Mouse (Mus musculus) inflammation-experienced regulatory T-cells, adult 6 months (primary cell): ENCODE measurements around the gene Map4k1. TPM values are rescaled to one million over a fixed set of nuclear protein-coding genes. Genes with fewer than 3 reads are reported as not detected.

Experiments
- ATAC-seq: one replicate; pipeline ENCODE4 v1.8.0; 2017
- polyA plus RNA-seq, 3 experiments: library from polyadenylated mRNA; unstranded; fragments of 100-300 nt; shearing (Covaris generic); gene quantifications; one replicate each; pipeline ENCODE4 v1.2.1; 2017

The Map4k1 gene
- 100 to 1,000 TPM in 2 of 3 experiments, 10 to 100 TPM in 1; 98.7 to 130 (median 111) TPM for polyA plus RNA-seq

- ATAC-seq: peak; percentile 77
Measured at GRCm38 (mm10) chr7:28981651-28982273, at the start of gene Map4k1, which contains the start of gene Eif3k. TSS of gene Map4k1 (plus strand) at chr7:28982050. TSS of gene Eif3k (minus strand) at chr7:28981864.

DNA sequence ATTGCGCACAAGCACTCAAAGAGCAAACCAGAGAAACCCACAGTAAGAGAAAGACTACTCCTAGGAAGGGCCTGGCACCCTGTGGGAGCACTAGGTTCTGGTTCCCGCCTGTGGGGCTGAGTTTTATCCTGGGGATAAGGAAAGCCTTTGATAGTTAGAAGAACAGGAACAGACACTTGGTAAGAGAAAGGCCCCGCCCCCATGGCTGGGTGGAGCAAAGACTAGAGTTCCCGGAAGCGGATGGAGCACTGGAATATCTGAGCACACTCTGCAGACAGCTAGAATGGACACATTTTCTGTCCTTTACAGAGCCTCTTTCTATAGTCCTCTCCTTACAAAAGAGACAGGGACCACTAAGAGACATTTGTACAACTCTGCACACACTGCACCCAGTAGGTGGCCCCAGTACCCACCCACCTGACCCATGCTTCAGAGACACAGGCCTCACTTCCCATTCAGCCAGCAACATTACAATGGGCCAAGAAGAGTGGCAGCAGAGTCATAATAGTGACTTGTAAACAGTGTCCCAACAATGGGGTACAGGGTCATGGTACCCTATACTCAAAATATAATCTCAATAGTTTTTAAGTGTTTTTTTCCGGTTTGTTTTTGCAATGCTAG lies 49.3 kb upstream of the Map4k1 start:
- no peak for ATAC-seq

GRCm38 (mm10) chr7:28933825-28934224 lies 48.0 kb upstream of the Map4k1 start:
- no peak for ATAC-seq

DNA sequence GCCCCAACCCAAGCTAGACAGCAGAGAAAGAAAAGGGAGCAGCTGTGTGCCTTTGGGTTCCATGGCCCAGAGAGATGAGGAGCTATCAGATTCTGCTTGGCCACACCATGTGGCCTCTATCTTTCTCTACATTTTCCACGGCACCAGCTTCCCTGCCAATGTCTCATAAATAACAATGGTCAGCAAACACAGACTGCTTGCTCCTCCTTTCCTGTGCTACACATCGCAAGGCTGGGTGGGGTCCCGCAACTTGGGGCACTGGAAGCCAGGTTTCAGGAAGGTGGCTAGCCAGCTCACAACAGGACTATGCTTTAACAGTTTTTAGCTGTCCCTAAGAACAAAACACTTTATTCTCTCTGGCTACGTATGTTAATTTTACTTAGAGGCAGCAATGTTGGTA lies 45.1 kb upstream of the Map4k1 start:
- ATAC-seq: no peak

- ATAC-seq: no peak
Measured at GRCm38 (mm10) chr7:28938654-28939053, 43.2 kb upstream of the Map4k1 start.

- ATAC-seq: no peak
Measured at GRCm38 (mm10) chr7:28939418-28940183, 42.2 kb upstream of the Map4k1 start.

GRCm38 (mm10) chr7:28941129-28941528 lies 40.7 kb upstream of the Map4k1 start:
- no peak for ATAC-seq

DNA sequence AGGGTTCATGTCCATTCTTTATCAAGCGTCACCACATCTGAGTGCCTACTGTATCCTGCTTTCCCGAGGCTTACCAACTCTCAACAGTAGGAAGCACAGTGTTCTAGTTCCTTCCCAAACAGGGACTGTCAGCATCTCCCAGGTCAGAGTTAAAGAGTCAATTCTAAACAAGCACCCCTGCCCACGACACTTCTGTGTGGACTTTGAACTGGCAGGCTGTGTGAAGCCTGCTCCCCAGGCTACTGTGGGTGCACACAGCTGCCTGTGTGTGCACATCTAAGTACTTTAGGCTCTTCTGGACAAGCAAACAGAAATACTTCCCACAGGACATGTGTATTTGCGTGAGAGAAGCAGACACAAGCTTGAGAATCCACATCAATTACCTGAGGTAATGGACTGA lies 40.3 kb upstream of the Map4k1 start:
- no peak for ATAC-seq

DNA sequence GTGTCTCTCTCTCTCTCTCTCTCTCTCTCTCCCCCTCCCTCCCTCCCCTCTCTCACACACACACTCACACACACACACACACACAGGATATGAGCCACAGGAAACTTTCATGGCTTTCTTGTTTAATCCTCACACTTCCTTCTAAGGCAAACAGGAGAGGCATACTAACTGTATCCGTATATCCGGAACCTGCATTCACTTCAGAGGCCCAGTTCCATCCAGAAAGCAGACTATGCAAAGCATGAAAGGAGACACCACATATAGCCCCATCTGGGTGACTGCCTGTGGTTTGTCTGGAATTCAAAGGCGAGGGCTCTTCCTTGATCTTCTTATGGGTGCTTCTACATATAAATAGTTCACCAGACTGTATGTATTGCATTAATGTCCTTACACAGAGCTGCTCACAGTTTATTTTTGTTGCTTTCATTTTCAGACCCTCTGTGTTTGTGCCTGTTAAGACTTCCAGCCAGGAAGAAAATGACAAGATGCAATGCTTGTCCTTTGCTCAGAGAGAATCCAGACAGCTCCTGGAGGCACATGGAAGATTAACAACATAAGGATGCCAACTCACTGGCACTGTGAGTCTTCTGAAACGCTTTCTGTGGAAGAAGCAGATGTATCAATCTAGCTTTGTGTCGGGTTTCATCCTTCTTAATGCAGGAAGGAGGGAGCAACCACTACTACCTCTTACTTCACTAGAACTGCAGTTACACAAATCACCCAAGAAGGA lies 38.2 kb upstream of the Map4k1 start:
- ATAC-seq: peak; percentile 36

DNA sequence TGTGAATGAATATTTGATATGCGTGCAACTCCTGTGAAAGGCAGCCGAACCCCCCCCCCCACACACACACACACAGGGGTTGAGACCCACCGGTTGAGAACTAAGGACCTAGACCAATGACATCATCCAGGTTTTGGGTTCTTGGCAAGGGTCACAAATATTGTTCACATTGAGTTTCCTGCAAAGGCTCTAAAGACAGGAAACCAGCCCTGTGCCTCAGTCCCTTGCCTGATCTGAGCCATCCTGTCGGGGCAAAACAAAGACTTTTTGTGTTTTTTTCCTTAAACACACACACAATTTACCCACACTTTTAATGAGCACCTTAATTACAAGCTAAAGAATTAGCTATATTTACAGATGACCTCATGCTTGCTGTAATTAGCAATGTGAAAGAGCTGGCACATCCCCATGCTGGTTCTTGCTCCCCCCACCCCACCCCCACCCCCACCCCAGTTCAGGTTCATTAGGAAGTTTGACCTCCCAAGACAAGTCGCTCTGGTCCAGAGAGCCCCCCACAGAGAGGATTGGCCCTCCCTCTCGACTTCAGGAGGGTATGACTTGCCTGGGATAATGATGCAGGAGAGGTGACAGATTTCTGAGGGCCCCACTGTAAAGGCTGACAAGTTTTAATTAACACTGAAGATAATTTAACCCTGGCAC lies 37.0 kb upstream of the Map4k1 start:
- ATAC-seq: peak; percentile 65

DNA sequence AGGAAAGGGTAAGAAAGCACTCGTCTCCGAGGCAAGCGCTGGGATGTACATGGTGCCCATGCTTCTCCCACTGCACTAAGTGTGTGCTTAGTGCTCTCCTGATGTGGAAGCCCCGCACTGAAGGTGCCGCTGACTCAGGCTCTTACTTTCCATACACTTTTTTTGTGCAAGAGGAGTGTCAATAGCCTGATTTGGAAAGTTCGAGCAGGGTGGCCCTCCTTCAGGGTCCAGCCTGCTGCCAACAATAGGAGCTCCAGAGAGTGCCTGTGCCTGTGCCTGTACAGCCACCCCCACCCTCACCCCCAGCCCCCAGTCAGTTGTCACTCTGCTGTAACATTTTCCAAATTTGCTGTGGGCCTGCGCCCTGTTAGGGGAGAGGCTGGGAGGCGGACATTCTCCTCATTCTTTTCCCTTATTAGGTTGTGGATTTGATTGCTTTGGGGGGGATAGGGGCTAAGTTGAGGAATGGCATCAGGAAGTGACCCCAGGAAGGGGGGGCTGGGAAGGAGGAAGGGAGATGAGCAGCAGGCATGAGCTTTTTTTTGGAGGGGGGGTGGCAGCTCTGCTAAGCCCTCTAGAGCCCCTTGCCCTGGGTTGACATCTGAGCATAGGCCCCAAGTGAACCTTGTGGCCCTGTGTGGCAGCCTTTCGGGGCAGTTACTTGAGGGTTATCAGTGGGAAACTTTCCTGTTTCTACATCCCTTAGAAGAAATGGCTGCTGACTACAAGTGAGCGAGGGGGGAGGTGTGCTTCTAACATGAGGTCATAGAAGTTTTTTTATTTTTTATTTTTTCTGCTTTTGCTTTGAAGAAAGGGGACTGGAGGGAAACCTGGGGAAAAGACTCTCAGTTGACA lies 36.2 kb upstream of the Map4k1 start:
- no peak for ATAC-seq

- ATAC-seq: no peak
Measured at GRCm38 (mm10) chr7:28946271-28946610, 35.6 kb upstream of the Map4k1 start.

DNA sequence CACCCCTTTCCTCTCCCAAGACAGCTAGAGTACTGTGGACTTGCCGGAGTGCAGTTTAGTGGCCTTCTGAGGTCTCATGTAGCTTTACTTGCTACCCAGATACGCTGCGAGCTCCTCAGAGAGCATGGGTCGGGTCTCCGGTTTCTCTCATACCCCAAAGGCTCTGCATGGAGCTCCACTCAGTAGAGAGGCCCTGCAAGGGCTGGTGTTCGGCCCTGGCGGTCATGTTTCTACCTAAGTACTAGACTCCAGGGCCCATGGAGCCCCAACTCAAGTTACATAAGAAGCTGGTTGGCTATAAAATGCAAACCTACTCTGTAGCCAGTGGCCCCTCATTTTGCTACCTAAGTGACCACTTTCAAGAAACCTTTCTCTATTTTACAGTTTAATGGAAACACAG lies 33.1 kb upstream of the Map4k1 start:
- ATAC-seq: no peak

- no peak for ATAC-seq
Measured at GRCm38 (mm10) chr7:28949298-28949697, 32.6 kb upstream of the Map4k1 start.

- ATAC-seq: no peak
Measured at GRCm38 (mm10) chr7:28950346-28951037, 31.4 kb upstream of the Map4k1 start.

GRCm38 (mm10) chr7:28951764-28952163 lies 30.1 kb upstream of the Map4k1 start:
- ATAC-seq: no peak

GRCm38 (mm10) chr7:28952786-28953185 lies 29.1 kb upstream of the Map4k1 start:
- no peak for ATAC-seq

DNA sequence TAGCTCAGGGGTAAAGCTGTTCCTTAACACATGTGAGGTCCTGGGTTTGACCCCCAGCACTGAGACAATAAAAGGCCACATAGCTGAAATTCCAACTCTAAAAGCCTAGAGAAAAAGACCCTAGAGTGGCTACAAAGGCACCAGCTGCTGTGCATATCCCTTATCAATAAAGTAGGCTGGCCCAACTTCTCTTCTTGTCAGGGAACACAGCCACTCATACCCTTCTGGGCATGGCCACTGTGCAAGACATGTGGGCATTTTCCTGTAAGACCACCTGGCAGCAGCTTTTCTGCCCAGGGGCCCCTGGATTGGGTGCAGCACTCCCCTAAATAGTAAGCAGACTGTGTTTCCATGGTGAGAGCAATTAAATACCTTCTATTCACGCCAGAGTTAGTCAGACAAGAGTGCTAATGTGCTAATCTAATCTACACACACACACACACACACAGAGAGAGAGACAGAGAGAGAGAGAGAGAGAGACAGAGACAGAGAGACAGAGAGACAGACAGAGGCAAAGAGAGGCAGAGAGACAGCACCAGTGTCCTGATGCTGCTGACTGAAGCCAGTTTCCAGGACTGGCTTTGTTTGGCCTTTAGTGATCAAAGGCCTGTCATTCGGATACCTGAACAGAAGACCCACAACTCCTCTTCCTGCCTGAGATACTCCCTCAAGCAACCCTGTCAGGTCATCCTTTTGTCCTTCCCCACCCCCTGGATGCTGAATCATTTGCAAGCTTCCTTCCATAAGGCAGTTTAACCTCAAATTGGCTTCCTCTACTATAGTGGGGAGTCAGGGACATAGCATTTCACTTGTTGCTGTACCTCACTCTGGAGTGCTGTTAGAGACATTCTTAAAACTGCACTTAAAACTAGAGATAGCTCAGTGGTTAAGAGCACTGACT lies 28.1 kb upstream of the Map4k1 start:
- ATAC-seq: no peak

DNA sequence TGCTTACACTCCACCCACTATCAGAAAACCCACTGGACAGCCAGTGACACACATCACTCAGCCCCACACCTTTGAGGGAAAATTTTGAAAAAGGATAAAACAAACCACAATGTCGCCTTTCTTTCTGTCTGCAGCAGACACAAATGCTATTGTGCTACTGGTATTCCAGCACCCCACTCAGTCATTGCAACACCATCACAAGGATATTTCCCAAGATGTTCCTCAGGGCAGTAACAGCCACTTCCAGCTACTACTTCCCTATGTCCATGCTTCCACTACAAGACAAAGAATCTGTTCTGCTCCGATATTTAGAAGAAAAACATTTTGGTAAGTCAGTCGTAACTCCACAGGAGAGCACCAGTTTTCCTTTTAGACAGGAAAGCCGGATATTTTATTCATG lies 27.1 kb upstream of the Map4k1 start:
- ATAC-seq: no peak
